8 mouse cellular contexts compared by ENCODE assay signal in the genomic region with DNA sequence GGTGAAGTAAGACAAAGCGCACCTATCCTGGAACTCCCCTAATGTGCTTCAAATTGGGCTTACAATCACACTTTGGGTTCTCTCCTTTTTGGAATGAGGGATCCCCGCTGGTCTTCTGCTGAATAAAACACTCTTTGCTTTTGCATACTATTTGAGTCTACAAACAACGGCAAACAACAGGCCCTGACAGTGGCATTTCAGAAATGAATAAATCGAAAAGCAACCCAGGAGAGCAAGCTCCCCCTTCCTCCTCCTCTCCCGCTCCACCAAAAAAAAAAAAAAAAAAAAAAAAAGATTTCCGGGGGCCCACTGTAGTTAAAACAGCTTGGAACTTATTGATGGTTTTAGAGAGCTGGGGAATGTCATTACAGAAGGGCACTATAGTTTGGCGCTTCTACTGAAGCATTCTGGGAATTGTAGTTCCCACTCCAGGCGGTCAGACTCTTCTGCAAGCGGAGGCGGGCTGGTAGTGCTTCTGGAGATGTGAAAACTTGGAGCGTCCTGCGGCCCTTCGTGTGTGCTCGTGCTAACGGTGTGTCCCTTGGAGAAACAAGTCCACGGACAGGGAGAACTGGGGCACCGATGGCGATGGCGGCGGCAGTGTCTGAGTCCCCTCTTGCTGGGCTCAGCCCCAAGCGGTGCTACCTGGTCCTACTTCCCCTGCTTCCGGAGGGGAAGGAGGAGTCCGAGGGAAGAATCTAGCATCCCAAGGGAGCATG. TPM values are rescaled to one million over a fixed set of nuclear protein-coding genes. Genes with fewer than 3 reads are reported as not detected.
DNase-seq lines count a peak whose midpoint lies in the region; ATAC-seq and TF ChIP-seq lines count a peak whose summit lies in the region.

Gene Zfp114 (plus strand): TSS at position 443 of the 719 bp plus-strand sequence.

- H3K36me3 ChIP-seq in heart, embryonic 14.5 days (ENCODE audit: control insufficient read depth, insufficient read depth, low read length): no peaks in the 10 kb centered on the region
- no peaks in the 10 kb centered on the region for H3K36me3 ChIP-seq in kidney, postnatal 0 days (ENCODE audit: insufficient read depth, low read length)
- H3K36me3 ChIP-seq in limb, embryonic 15.5 days: no peaks in the 10 kb centered on the region
- no peaks in the 10 kb centered on the region for H3K36me3 ChIP-seq in midbrain, embryonic 15.5 days (replicated peaks)

- peak within 1 kb of the TSS; percentile 64 for H3K4me2 ChIP-seq in heart, embryonic 14.5 days (ENCODE audit: low read length)
- H3K4me2 ChIP-seq in kidney, postnatal 0 days (ENCODE audit: low read length): peak within 1 kb of the TSS; percentile 45
- peak within 1 kb of the TSS; percentile 48 for H3K4me2 ChIP-seq in limb, embryonic 15.5 days
- H3K4me2 ChIP-seq in midbrain, embryonic 15.5 days: peak within 1 kb of the TSS; percentile 57

- no peaks in the 10 kb centered on the region for H3K9me3 ChIP-seq in heart, embryonic 14.5 days (ENCODE audit: control insufficient read depth, low read length)
- H3K9me3 ChIP-seq in kidney, postnatal 0 days (replicated peaks; ENCODE audit: low read length): no peaks in the 10 kb centered on the region
- no peaks in the 10 kb centered on the region for H3K9me3 ChIP-seq in limb, embryonic 15.5 days
- no peaks in the 10 kb centered on the region for H3K9me3 ChIP-seq in midbrain, embryonic 15.5 days

- peak; percentile 56; the same call in 1 of the 2 replicates for ATAC-seq in heart, embryonic 14.5 days (ENCODE audit: insufficient number of reproducible peaks, insufficient read depth, low FRiP score, low read depth)
- ATAC-seq in kidney, postnatal 0 days (replicated peaks; ENCODE audit: low FRiP score, low read depth): peak; percentile 94
- peak; percentile 82 for ATAC-seq in limb, embryonic 15.5 days (ENCODE audit: insufficient number of reproducible peaks, low FRiP score, low TSS enrichment, low read depth)
- peak; percentile 93 for ATAC-seq in midbrain, embryonic 15.5 days (replicated peaks)

- peak; percentile 19 for DNase-seq in CD4-positive helper T cell, adult 2 months (ENCODE audit: low read depth, low spot score)
- DNase-seq in brain, embryonic 18.5 days (ENCODE audit: low read depth, low spot score): peak; percentile 70
- peak; percentile 45 for DNase-seq in fibroblast of lung, adult 2 months (ENCODE audit: low read depth)
- DNase-seq in kidney, postnatal 0 days (ENCODE audit: low spot score): peak; percentile 93
- peak; percentile 14 to 64 for DNase-seq in spleen, postnatal 4 days (ENCODE audit: low spot score in 2 of 2)

- TF ChIP-seq CTCF in kidney, postnatal 0 days (IDR thresholded peaks at IDR 0.05; ENCODE audit: low read depth): no peak; the same call in 1 of the 2 replicates

- peaks cover 2 to 6% of the 10 kb centered on the region in 2 experiments; a peak in 2 of 4 replicates for H3K4me1 ChIP-seq in heart, embryonic 14.5 days (ENCODE audit: control insufficient read depth in 2 of 2, insufficient read depth in 2 of 2, low read length in 2 of 2)
- no peaks in the 10 kb centered on the region for H3K4me1 ChIP-seq in kidney, postnatal 0 days (replicated peaks; ENCODE audit: insufficient read depth, low read length)
- H3K4me1 ChIP-seq in limb, embryonic 15.5 days: no peaks in the 10 kb centered on the region; the same call in 1 of the 2 replicates
- peaks cover 10% of the 10 kb centered on the region; the same call in 1 of the 2 replicates for H3K4me1 ChIP-seq in midbrain, embryonic 15.5 days

- no peaks in the 10 kb centered on the region for H3K27me3 ChIP-seq in heart, embryonic 14.5 days (ENCODE audit: control insufficient read depth, insufficient read depth, low read length)
- H3K27me3 ChIP-seq in kidney, postnatal 0 days (ENCODE audit: insufficient read depth, low read length): no peaks in the 10 kb centered on the region
- no peaks in the 10 kb centered on the region for H3K27me3 ChIP-seq in limb, embryonic 15.5 days
- H3K27me3 ChIP-seq in midbrain, embryonic 15.5 days (replicated peaks): no peaks in the 10 kb centered on the region

- peak within 1 kb of the TSS in 1 of 2 experiments; percentile 66; a peak in 1 of 4 replicates for H3K27ac ChIP-seq in heart, embryonic 14.5 days (replicated peaks in 1 of 2; ENCODE audit: control insufficient read depth in 1 of 2, insufficient read depth in 1 of 2, low read depth in 2 of 2, low read length in 2 of 2)
- H3K27ac ChIP-seq in kidney, postnatal 0 days: 0 out of 2 replicates have a peak within 1 kb of the TSS, but pooled peaks have one; percentile 37
- peak within 1 kb of the TSS; percentile 79 for H3K27ac ChIP-seq in limb, embryonic 15.5 days
- H3K27ac ChIP-seq in midbrain, embryonic 15.5 days: peak within 1 kb of the TSS; percentile 76

- peak within 1 kb of the TSS; percentile 77 for H3K9ac ChIP-seq in heart, embryonic 14.5 days (ENCODE audit: low read length)
- peak within 1 kb of the TSS; percentile 53 for H3K9ac ChIP-seq in kidney, postnatal 0 days (ENCODE audit: low read depth, low read length)
- H3K9ac ChIP-seq in limb, embryonic 15.5 days: peak within 1 kb of the TSS; percentile 54
- peak within 1 kb of the TSS; percentile 59 for H3K9ac ChIP-seq in midbrain, embryonic 15.5 days

- peak within 1 kb of the TSS; percentile 63 to 88 for H3K4me3 ChIP-seq in heart, embryonic 14.5 days (ENCODE audit: control insufficient read depth in 1 of 2, insufficient read depth in 1 of 2, low read depth in 1 of 2, low read length in 2 of 2)
- peak within 1 kb of the TSS; percentile 53 for H3K4me3 ChIP-seq in kidney, postnatal 0 days (replicated peaks; ENCODE audit: low read depth, low read length)
- H3K4me3 ChIP-seq in limb, embryonic 15.5 days: peak within 1 kb of the TSS; percentile 60
- H3K4me3 ChIP-seq in midbrain, embryonic 15.5 days: peak within 1 kb of the TSS; percentile 58

- 12% methylated on average over 23 of the region's 23 CpGs for WGBS in heart, embryonic 14.5 days
- WGBS in kidney, postnatal 0 days: 13% methylated on average over 23 of the region's 23 CpGs
- 12% methylated on average over 23 of the region's 23 CpGs for WGBS in limb, embryonic 15.5 days
- 12% methylated on average over 23 of the region's 23 CpGs for WGBS in midbrain, embryonic 15.5 days

RNA-seq across cellular contexts. Expression of gene Zfp114, which starts in this region (rescaled TPM):
- 3.2 and 3.3 TPM in 2 replicates for polyA plus RNA-seq in heart, embryonic 14.5 days (2014; fragmentation: Nextera tagmentation; extraction: Ambion mirVana)
- polyA plus RNA-seq in kidney, postnatal 0 days (2015; fragmentation: Nextera tagmentation; extraction: Ambion mirVana): 2.2 and 2.4 TPM in 2 replicates
- polyA plus RNA-seq in limb, embryonic 15.5 days (2015; fragmentation: Nextera tagmentation; extraction: Ambion mirVana): 5.2 and 6.1 TPM in 2 replicates
- 5.6 and 5.7 TPM in 2 replicates for polyA plus RNA-seq in midbrain, embryonic 15.5 days (2015; fragmentation: Nextera tagmentation; extraction: Ambion mirVana)

Comparison
In these comparisons a context has a peak if more than half of its experiments do, and no peak if none do; other contexts are left out.
1. DNase-seq: peak in every context shown above with its lines; median percentile 93 in kidney, postnatal 0 days; 70 in brain, embryonic 18.5 days; 45 in fibroblast of lung, adult 2 months; 39 in spleen, postnatal 4 days; 19 in CD4-positive helper T cell, adult 2 months.